Mouse (Mus musculus): ENCODE measurements around the gene Tas2r137.

Tas2r137 gene

DNA sequence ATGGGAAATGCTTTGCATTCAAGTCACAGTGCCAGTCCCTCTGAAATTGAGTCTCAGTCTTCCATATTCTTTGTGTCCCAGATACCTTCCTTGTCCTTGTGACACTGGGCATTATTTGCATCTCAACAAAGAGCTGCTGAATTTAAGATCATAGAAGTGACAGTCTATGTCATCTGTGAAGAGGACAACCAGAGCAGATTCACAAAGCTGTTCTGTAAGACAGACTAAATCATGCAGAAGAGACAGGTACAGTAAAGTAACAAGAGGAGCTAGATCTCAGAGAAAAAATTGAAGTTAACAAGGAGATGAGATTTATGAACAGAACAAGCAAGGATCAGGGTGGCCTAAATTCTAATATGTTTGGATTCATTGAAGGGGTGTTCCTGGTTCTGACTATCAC lies at the start of gene Tas2r137:
Gene Tas2r137, plus strand, starts transcription at position 301 of the 400 bp plus-strand sequence.
- no peak for DNase-seq

DNA sequence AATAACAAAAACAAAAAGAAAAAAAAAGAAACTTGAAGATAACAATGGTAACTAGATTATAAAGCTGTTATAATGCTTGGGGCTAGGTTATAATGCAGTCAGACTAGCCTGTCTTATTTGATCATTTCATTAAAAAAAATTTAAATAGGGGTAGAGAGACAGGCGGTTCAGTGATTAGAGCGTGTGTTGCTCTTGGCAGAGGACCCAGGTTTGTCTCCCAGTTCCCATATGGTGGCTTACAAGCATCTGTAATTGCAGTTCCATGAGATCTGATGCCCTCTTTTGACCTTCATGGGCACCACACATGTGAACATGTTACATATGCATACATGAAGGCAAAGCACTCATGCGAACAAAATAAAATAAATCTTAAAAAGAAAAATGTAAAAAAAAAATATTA lies 49.8 kb upstream of the Tas2r137 start:
- no peak for DNase-seq

DNA sequence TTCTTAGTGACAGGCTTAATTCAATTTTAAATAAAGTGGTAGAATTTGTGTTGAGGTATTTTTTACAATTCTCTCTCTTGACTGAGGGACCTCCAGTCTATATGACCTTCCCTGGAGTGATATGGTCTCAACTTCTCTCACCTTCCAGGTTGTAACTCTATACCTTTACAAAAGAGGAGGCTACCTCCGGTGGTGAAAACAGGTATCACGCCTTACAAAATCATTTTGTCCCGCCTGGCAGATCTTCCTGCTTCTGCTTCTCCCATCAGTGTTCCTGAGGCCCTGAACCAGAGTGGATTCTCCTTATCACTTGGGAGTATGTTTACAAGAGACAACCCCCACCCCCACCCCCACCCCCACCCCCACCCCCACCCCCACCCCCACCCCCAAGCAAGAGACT lies 49.3 kb upstream of the Tas2r137 start:
- DNase-seq = no peak

DNA sequence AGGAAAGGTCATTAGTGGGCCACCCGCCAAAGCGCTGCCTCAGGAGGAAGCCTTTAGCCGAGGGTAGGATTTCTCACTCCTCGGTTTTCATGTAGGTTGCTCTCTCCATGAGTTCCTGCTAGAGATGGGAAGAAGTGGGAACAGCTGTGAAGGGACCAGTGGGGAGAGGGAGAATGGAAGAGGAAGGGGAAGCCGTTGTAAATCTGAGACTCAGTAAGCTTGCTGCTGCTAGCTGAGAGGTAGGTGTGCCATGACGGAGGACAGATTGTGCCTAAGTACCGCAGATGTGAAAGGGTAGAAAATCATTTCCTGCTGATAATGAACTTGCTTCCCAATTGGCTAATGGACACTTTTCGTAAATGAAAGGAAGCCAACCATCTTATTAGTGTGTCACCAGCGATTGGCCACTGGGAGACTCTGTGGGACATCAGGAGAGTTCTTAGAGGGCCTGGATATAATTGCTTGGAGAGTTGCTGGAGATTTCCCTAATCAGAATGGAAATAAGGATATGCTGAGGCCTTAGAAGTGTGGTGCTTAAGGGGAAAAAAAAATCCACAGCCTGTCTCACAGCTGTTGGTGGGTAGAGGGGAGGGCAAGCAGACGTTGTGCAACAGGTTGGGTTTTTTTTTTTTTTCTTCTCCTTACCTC lies 47.6 kb upstream of the Tas2r137 start:
- DNase-seq = no peak

DNA sequence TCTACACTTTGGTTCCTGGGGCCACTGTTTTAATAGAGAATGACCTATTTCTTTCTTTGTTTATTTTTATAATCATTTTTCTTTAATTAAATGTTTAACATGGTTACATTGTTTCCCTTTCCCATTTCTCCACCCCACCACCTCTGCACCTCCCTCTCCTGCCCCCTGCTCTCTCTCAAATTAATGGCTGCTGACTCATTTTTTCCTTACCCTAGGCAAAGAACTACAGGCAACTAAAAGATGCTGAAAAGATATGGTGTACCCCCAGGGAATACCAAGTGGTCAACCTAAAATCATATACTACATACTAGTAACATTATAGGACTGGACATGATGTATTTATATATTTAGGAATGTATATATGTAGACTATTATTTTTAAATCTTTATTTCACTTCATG lies 42.4 kb upstream of the Tas2r137 start:
- no peak for DNase-seq

DNA sequence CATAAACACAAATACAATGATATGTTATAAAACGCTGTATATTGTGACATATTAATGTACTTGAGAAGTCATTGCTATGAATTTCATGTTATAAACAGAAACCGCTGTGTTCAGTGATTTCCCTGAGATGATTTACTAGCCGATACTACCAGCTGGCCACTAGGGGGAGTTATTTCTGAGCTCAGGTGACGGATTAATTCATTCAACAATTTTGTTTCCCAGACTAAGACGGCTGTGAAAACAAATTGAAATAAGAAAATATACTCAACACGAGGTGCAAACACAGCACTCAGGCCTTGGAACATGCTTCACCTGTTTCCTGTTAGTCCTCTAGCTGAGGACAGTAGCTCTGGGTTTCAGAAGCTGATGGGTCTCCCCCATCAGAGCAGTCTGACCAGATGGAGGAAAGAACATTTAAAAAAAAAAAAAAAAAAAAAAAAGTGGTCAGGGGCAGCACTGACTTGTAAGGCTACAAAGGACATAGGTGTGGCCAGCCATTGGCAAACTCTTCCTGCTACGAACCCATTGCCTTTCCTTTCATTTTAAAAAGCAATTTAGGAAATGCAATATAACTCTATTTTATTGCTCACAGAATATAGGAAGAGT lies 36.5 kb upstream of the Tas2r137 start:
- no peak for DNase-seq

DNA sequence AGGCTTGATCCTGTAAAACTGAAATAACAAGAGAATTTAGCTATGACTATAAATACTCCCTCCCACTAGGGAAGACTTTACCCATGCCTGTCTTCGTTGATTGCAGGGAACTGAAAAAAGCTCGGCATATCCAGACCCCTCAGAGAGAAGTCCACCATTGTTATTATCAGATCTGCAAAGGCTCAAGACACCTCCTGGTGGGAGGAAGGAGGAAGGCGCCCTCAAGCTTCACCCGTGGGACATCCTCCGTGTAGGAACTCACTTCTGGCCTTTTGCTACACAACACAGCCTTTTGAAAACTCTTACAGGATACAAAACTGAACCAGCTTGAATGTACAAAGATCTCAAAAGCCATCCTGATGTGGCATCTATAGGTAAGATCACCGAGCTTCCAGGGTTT lies 25.3 kb upstream of the Tas2r137 start:
- no peak for DNase-seq

DNA sequence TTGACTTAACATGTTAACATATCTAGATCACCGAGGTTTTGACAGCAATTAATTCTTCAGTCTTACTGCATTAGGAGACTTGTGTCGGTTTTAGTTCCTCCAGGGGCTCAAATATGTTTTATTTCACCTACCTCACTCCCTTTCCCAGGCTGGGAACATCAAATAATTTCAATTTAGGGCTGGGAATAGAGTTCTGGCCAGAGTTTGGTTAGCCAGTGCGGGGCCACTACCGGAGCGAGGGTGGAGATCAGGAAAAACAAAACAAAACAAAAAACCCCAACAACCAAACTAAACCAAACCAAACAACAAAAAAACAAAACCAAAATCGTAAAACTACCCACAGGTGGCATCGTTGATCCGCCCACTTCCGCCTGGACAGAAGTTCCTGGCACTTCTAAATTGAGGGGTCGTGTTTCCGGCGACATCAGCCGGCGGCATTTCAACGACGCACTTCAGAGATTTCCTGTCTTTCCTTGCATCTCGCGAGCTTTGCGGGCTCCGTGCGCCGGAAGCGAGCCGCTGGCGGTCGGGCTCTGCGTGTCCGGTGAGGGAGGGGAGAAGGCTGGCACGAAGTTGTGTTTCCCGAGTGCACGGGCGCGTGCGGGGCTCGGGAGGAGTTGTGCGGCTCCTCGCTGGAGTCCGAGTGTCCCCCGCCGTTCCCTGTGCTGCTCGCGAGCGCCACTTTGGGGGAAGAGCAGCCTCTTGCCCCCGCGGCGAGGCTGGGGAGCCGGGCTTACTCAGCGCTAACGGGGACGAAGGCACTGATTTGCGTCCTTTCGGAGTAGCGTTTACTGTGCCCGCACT lies 19.9 kb upstream of the Tas2r137 start, which contains the start of gene Ssbp1:
Gene Ssbp1, plus strand, starts transcription at position 437 of the 804 bp plus-strand sequence.
- DNase-seq = peak; percentile 93

DNA sequence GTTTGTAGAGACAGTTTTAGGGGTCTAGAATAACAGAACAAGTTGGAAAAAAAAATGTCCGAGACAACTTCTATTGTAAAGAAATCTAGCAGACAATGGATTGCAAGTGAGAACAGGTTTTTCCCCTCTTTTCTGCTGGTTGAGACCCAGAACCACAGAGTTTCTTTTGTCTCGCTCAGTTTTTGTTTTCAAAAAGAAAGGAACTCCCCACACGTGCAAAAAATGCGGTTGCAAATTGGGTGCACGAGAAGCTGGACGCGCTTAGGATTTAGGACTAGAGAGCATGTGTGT lies 19.4 kb upstream of the Tas2r137 start:
- DNase-seq = no peak

DNA sequence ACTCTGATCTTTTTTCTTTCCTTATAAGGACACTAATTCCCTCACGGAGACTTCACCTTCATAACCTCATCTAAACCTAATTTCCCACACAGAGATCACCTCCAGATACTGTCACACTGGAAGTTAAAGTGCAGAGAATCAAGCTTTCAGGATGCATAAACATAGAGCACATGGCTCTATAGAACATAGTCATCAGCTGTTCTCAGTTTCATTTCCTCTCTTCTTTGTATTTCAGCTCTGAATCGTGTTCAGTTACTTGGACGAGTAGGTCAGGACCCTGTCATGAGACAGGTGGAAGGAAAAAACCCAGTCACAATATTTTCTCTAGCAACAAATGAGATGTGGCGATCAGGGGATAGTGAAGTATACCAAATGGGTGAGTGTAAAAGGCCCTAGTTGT lies 14.9 kb upstream of the Tas2r137 start:
- DNase-seq = no peak

DNA sequence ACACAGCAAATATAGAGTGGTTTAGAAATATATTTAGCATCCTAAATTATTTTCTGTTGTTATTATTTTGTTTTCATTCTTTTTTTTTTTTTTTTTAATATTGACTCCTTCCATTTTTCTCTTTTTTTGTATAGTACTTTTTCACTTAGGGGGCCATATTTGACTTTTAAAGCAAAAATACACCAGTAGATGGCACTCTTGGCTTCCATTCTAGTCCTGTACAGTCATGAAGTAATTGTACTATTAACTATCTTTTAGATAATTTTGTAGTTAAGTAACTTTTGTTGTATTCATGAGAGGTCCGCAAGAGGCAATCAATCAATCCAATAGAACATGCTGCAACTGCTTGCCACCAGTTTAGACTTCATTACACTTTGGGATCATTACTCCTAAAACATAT lies 11.3 kb upstream of the Tas2r137 start:
- DNase-seq = no peak

DNA sequence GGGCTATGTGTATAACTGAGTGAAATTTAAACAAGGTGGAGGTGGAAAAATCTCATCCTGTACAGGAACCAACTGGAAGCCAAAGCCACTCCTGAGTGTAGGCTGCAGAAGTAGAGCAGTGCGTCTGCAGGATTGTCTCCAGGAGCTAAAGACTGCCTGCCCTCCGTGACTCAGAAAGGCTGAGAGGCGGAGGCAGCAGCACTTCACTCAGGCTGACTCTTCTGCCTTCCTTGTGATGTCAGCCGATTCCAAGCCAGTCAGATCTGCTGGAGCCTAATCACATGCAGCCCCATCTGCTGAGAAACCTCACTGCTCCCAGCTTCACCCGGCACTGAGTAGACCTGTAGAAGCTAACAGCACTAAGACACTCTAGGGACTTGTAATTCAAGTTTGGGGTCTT lies 8.7 kb upstream of the Tas2r137 start:
- DNase-seq = no peak

DNA sequence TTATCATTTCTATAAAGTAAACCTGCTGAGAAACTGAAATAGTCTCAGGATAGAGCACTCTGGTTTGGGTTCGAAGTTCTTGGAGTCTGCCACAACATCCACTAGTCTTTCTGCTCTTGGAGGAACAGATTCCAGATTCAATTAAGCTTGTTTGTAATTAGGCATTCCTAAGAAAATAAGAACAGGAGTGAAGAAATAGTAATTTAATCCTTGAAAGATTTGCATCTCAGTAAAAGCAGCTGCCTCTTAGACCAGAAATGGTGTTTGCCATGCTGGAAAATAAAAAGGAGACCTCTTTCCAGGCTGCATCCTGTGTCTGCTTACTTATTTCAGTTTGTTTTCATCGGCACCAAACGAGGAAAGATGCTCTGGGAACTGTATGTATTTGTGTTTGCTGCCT lies 2.2 kb downstream of the Tas2r137 start, which contains the start of gene Tas2r108:
Gene Tas2r108, plus strand, starts transcription at position 301 of the 400 bp plus-strand sequence.
- DNase-seq = no peak

DNA sequence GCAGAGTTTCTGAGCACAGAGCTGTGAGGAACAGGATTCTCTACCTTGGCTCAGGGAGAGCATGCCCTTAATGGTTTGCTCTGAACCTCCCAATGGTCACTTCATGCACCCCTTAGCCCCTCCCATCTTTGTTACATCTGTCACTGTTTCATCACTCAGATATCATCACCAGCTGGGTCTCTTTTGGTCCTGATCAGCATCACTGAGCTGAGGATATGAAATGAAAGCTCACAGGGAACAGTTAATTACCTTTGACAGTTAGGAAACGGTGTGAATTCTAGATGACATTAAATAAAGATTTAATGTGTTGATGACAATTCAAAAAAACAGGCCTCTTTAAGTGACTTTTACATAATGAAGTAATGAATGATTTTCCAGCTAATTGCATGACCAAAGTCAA lies 28.4 kb downstream of the Tas2r137 start, which contains the start of gene Prss37:
Gene Prss37, minus strand, starts transcription at position 101 of the 400 bp plus-strand sequence.
- DNase-seq = no peak
